Mouse (Mus musculus): ENCODE data around the gene Sass6.
"Not testable (repeated sequence)": the region's sequence is repeated elsewhere in the genome, so short reads cannot be mapped to it uniquely, and the experiment has no call there.

Sass6 gene

DNA sequence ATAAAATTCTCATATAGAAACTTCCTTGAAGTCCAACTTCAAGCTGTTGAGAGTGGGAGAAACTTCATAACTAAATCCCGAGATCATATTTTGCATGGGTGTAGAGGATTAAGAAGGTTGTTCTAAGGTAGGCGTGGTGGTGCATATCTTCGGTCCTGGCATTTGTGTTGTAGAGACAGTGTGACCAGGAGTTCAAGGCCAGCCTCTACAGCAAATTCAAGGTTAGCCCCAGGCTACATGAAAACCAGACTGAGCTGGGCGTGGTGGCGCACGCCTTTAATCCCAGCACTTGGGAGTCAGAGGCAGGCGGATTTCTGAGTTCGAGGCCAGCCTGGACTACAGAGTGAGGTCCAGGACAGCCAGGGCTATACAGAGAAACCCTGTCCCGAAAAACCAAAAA is 69.5 kb downstream of the Sass6 start:
- DNase-seq (ENCODE audit: low read depth, low spot score): not testable (repeated sequence)

All from brain, embryonic 18.5 days (tissue).